Mouse (Mus musculus) lung, postnatal 0 days (tissue): Measurements from ENCODE around the gene Edn2.

Experiments
- CTCF ChIP-seq: IDR thresholded peaks from 2 replicates; pipeline ENCODE4 v1.5.1; 2016; ENCODE audit warnings: antibody characterized with exemption, mild to moderate bottlenecking
- EP300 ChIP-seq: IDR thresholded peaks from 2 replicates; pipeline ENCODE4 v1.6.1; 2016; ENCODE audit warnings: antibody characterized with exemption, mild to moderate bottlenecking, control low read depth

DNA sequence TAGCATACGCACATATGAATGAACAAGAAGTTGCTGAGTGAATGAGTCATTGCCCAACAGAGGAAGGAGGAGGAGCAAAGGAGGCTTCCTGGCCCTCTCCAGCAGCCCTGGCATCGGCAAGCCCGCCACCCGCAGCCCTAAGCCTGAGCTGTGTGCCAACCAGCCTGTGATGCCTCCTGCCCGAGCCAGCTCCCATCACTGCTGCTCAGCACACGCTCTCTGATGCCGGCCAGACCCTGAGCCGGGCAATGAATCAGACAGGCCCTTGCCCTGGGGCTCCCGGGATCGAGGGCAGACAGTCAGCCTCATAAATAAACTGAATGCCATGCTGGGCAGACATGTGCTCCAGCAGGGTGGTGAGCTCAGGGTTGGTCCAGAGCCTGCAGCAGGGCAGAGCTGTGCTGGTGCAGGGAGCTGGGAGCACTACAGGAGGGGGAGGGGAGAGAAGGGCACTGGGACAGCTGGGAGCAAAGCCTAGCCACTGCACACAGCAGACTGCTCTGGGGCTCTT lies 27.7 kb downstream of the Edn2 start:
- no peak for TF ChIP-seq CTCF
- TF ChIP-seq EP300, result no peak
